In the genomic region with DNA sequence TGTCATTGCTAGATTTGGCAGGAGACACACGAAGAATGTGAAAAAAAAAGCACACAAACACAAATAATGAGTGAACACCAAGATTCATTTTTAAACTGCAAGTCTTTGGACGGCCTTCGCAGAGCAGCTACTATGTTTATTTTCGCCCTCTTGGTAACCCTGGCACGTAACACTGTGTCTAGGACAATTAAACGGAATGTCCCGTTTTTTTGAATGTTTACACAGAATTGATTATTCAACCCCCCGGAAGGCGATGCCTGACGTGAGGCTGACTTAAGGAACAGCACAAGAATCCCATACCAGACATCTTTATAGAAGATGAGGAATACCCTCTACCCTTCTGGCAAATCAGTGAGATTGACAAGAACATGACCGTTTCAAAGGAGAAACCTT, we compare ENCODE assay signal across 8 mouse cellular contexts. TPM values are rescaled to one million over a fixed set of nuclear protein-coding genes. Genes with fewer than 3 reads are reported as not detected.
DNase-seq lines count a peak whose midpoint lies in the region; ATAC-seq and TF ChIP-seq lines count a peak whose summit lies in the region.

No protein-coding gene starts in this region.

- H3K4me1 ChIP-seq in kidney, adult 2 months (ENCODE audit: control insufficient read depth, insufficient read depth, low read length) = peaks cover 3% of the 10 kb centered on the region; the same call in 1 of the 2 replicates
- peaks cover 15% of the 10 kb centered on the region for H3K4me1 ChIP-seq in heart, embryonic 16.5 days (ENCODE audit: control insufficient read depth, insufficient read depth, low read length)
- H3K4me1 ChIP-seq in midbrain, embryonic 16.5 days (ENCODE audit: control insufficient read depth, insufficient read depth, low read length) = peaks cover 20% of the 10 kb centered on the region

- WGBS in kidney, adult 2 months = 0% methylated on average over 11 of the region's 11 CpGs
- under 1% methylated on average over 11 of the region's 11 CpGs for whole genome bisulfite sequencing in heart, embryonic 16.5 days
- WGBS in midbrain, embryonic 16.5 days = 0% methylated on average over 11 of the region's 11 CpGs

- H3K27me3 ChIP-seq in kidney, adult 2 months (replicated peaks; ENCODE audit: control insufficient read depth, insufficient read depth, low read length) = no peaks in the 10 kb centered on the region
- no peaks in the 10 kb centered on the region for H3K27me3 ChIP-seq in heart, embryonic 16.5 days (ENCODE audit: control insufficient read depth, insufficient read depth, low read length)
- no peaks in the 10 kb centered on the region for H3K27me3 ChIP-seq in midbrain, embryonic 16.5 days (ENCODE audit: control insufficient read depth, insufficient read depth, low read depth, low read length)

- no peaks in the 10 kb centered on the region for H3K36me3 ChIP-seq in kidney, adult 2 months (ENCODE audit: control insufficient read depth, insufficient read depth, low read length)
- H3K36me3 ChIP-seq in heart, embryonic 16.5 days (ENCODE audit: control insufficient read depth, insufficient read depth) = no peaks in the 10 kb centered on the region
- no peaks in the 10 kb centered on the region for H3K36me3 ChIP-seq in midbrain, embryonic 16.5 days (ENCODE audit: control insufficient read depth, insufficient read depth, low read length)

- H3K4me3 ChIP-seq in kidney, adult 2 months (ENCODE audit: insufficient read depth, low read depth, low read length) = peak overlapping the region; percentile 55
- H3K4me3 ChIP-seq in heart, embryonic 16.5 days (ENCODE audit: low read length) = peak overlapping the region; percentile 69
- H3K4me3 ChIP-seq in midbrain, embryonic 16.5 days (ENCODE audit: low read depth, low read length) = peak overlapping the region; percentile 89

- H3K9me3 ChIP-seq in heart, embryonic 16.5 days (replicated peaks; ENCODE audit: control insufficient read depth, low read length) = no peaks in the 10 kb centered on the region
- no peaks in the 10 kb centered on the region for H3K9me3 ChIP-seq in midbrain, embryonic 16.5 days (replicated peaks; ENCODE audit: control insufficient read depth, low read length, poor library complexity, severe bottlenecking)

- peak overlapping the region; percentile 63 for H3K4me2 ChIP-seq in heart, embryonic 16.5 days (ENCODE audit: low read depth, low read length)
- peak overlapping the region; percentile 84 for H3K4me2 ChIP-seq in midbrain, embryonic 16.5 days (ENCODE audit: low read length)

- peak overlapping the region; percentile 81 for H3K9ac ChIP-seq in heart, embryonic 16.5 days (ENCODE audit: low read length)
- H3K9ac ChIP-seq in midbrain, embryonic 16.5 days (ENCODE audit: low read depth, low read length) = peak overlapping the region; percentile 18; the same call in 1 of the 2 replicates

- ATAC-seq in common myeloid progenitor, adult 5-6 weeks (replicated peaks; ENCODE audit: low read depth, poor library complexity, severe bottlenecking) = peak; percentile 7
- no peak for ATAC-seq in heart, embryonic 16.5 days (replicated peaks; ENCODE audit: extremely low read depth, insufficient read depth, low FRiP score)
- ATAC-seq in midbrain, embryonic 16.5 days = peak; percentile 40

- TF ChIP-seq CTCF in kidney, adult 2 months (conservative IDR thresholded peaks at IDR 0.05; ENCODE audit: insufficient read depth, insufficient read length, low read depth, low read length) = no peak

- no peak for DNase-seq in kidney, adult 2 months
- no peak for DNase-seq in kidney, adult 18-20 months
- DNase-seq in liver = peak; percentile 12
- no peak for DNase-seq in urinary bladder, postnatal 25 days (ENCODE audit: low spot score)
- DNase-seq in right cerebral cortex, postnatal 10 days (ENCODE audit: low spot score in 2 of 2) = no peak

- no peak for TF ChIP-seq POLR2A in kidney, adult 2 months (IDR thresholded peaks at IDR 0.05; ENCODE audit: low read depth, low read length)

- peak overlapping the region; percentile 41; the same call in 1 of the 2 replicates for H3K27ac ChIP-seq in kidney, adult 2 months (ENCODE audit: insufficient read depth, low read depth, low read length)
- H3K27ac ChIP-seq in heart, embryonic 16.5 days (ENCODE audit: low read length) = peak overlapping the region; percentile 95
- peak overlapping the region; percentile 78 for H3K27ac ChIP-seq in midbrain, embryonic 16.5 days (ENCODE audit: low read length)

RNA-seq across cellular contexts. Expression of a gene that starts 0.5 kb away (rescaled TPM):
- polyA plus RNA-seq in kidney, adult 2 months (2012; rRNA removed) = 0.24 and 0.25 TPM in 2 replicates
- total RNA-seq in common myeloid progenitor, adult 5-6 weeks (2017) = 4.9 and 6.3 TPM in 2 replicates
- 8.8 and 9.7 TPM in 2 replicates for polyA plus RNA-seq in heart, embryonic 16.5 days (2015; fragmentation: Nextera tagmentation; extraction: Ambion mirVana)
- 3.4 and 4.0 TPM in 2 replicates for polyA plus RNA-seq in midbrain, embryonic 16.5 days (2015; fragmentation: Nextera tagmentation; extraction: Ambion mirVana)

RNA-seq across cellular contexts. Expression of a gene that starts 0.6 kb away (rescaled TPM):
- 11.2 and 11.7 TPM in 2 replicates for polyA plus RNA-seq in kidney, adult 2 months (2012; rRNA removed)
- total RNA-seq in common myeloid progenitor, adult 5-6 weeks (2017) = 18.9 and 25.4 TPM in 2 replicates
- 27.4 and 30.5 TPM in 2 replicates for polyA plus RNA-seq in heart, embryonic 16.5 days (2015; fragmentation: Nextera tagmentation; extraction: Ambion mirVana)
- 49.6 and 53.5 TPM in 2 replicates for polyA plus RNA-seq in midbrain, embryonic 16.5 days (2015; fragmentation: Nextera tagmentation; extraction: Ambion mirVana)

Comparison
In these comparisons a context has a peak if more than half of its experiments do, and no peak if none do; other contexts are left out.
1. H3K27ac ChIP-seq: peak in every context shown above with its lines; median percentile 95 in heart, embryonic 16.5 days; 78 in midbrain, embryonic 16.5 days; 41 in kidney, adult 2 months.